Mouse (Mus musculus) thymus, postnatal 14 days (tissue): ENCODE results near the gene Sectm1b.
"Not testable (repeated sequence)": the region's sequence is repeated elsewhere in the genome, so short reads cannot be mapped to it uniquely, and the experiment has no call there.

Source experiments
- DNase-seq: peaks from one replicate; pipeline ENCODE4 v3.0.0; 2021

Sectm1b gene

GRCm38 (mm10) chr11:121067895-121068294 is 4.5 kb upstream of the Sectm1b start:
- DNase-seq = no peak

GRCm38 (mm10) chr11:121064197-121064596 is 828 bp upstream of the Sectm1b start:
- no peak for DNase-seq

GRCm38 (mm10) chr11:121061615-121062014 is 1.8 kb downstream of the Sectm1b start:
- no peak for DNase-seq

- DNase-seq = not testable (repeated sequence)
Measured at GRCm38 (mm10) chr11:121060401-121061067, 2.8 kb downstream of the Sectm1b start.

GRCm38 (mm10) chr11:121059471-121059870 is 3.9 kb downstream of the Sectm1b start:
- no peak for DNase-seq

GRCm38 (mm10) chr11:121058956-121059355 is 4.4 kb downstream of the Sectm1b start:
- DNase-seq = no peak

GRCm38 (mm10) chr11:121058122-121058521 is 5.2 kb downstream of the Sectm1b start:
- DNase-seq = no peak

- DNase-seq = no peak
Measured at GRCm38 (mm10) chr11:121056536-121057236, 6.7 kb downstream of the Sectm1b start.

GRCm38 (mm10) chr11:121053536-121053935 is 9.8 kb downstream of the Sectm1b start:
- DNase-seq = peak; percentile 74

GRCm38 (mm10) chr11:121052387-121052786 is 11.0 kb downstream of the Sectm1b start:
- no peak for DNase-seq

GRCm38 (mm10) chr11:121051793-121052192 is 11.6 kb downstream of the Sectm1b start:
- no peak for DNase-seq

GRCm38 (mm10) chr11:121049840-121050239 is 13.5 kb downstream of the Sectm1b start:
- no peak for DNase-seq

- no peak for DNase-seq
Measured at GRCm38 (mm10) chr11:121047826-121048399, 15.5 kb downstream of the Sectm1b start.

GRCm38 (mm10) chr11:121045286-121045685 is 18.1 kb downstream of the Sectm1b start:
- DNase-seq = no peak

GRCm38 (mm10) chr11:121043025-121043424 is 20.3 kb downstream of the Sectm1b start:
- not testable (repeated sequence) for DNase-seq

- no peak for DNase-seq
Measured at GRCm38 (mm10) chr11:121042480-121042879, 20.9 kb downstream of the Sectm1b start.

- no peak for DNase-seq
Measured at GRCm38 (mm10) chr11:121041636-121042035, 21.7 kb downstream of the Sectm1b start.

GRCm38 (mm10) chr11:121041212-121041611 is 22.2 kb downstream of the Sectm1b start:
- peak; percentile 83 for DNase-seq

- peak; percentile 50 for DNase-seq
Measured at GRCm38 (mm10) chr11:121039302-121039701, 24.1 kb downstream of the Sectm1b start, which contains the start of gene Cd7. Gene Cd7 (minus strand): TSS chr11:121039418.

GRCm38 (mm10) chr11:121038366-121039240 is 24.8 kb downstream of the Sectm1b start:
- peak; percentile 35 for DNase-seq

- DNase-seq = no peak
Measured at GRCm38 (mm10) chr11:121033118-121033517, 30.3 kb downstream of the Sectm1b start.

- DNase-seq = no peak
Measured at GRCm38 (mm10) chr11:121027259-121027658, 36.1 kb downstream of the Sectm1b start.

GRCm38 (mm10) chr11:121024163-121024562 is 39.2 kb downstream of the Sectm1b start:
- DNase-seq = no peak
